In the genomic region with DNA sequence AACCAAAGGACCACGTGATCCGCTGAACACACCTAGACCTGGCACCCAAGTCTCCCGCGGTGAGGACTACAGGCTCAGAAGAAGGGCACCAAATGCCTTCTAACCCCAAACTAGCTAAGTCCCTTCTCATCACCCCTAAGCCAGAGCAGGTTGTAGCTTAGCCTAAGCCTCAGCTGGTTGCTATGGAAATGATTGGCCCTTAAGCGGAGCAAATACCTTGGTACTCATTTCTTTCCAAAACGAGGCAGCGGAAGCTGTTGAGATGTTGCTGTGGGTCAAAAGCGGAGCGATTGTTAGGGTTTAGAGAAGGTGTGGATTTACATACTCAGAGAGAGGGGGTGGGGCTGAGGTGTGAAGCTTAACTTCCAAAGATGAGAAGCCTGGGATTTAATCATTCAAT, we compare ENCODE assay signal across 14 mouse cellular contexts.
DNase-seq lines count a peak whose midpoint lies in the region; ATAC-seq and TF ChIP-seq lines count a peak whose summit lies in the region.
"Had no signal": no experiment of that assay in that cellular context is flagged by ENCODE, and none has a peak within 500 bp of the region (broad histone marks: within the 10 kb centered on the region; RNA-seq: fewer than 3 reads in every experiment).

No protein-coding gene starts in this region.

- WGBS in lung, embryonic 14.5 days: 2% methylated on average over 9 of the region's 9 CpGs
- 5% methylated on average over 9 of the region's 9 CpGs for WGBS in forebrain, postnatal 0 days

- peak overlapping the region; percentile 18; the same call in 1 of the 2 replicates for H3K4me2 ChIP-seq in lung, embryonic 14.5 days
- H3K4me2 ChIP-seq in forebrain, postnatal 0 days (ENCODE audit: low read depth): 0 out of 2 replicates have a peak overlapping the region, but pooled peaks have one; percentile 13
- H3K4me2 ChIP-seq: heart, embryonic 13.5 days; liver, embryonic 15.5 days had no signal

- no peaks in the 10 kb centered on the region for H3K4me1 ChIP-seq in lung, embryonic 14.5 days (ENCODE audit: insufficient read depth)
- H3K4me1 ChIP-seq in forebrain, postnatal 0 days (ENCODE audit: insufficient read depth): peaks cover 3% of the 10 kb centered on the region; the same call in 1 of the 2 replicates
- H3K4me1 ChIP-seq: heart, embryonic 13.5 days; liver, embryonic 15.5 days had no signal

- H3K9ac ChIP-seq in lung, embryonic 14.5 days: no peak overlapping the region
- no peak overlapping the region for H3K9ac ChIP-seq in forebrain, postnatal 0 days
- H3K9ac ChIP-seq: heart, embryonic 13.5 days; liver, embryonic 15.5 days had no signal

- peak; percentile 7 for DNase-seq in CD4-positive, CD25-positive, alpha-beta regulatory T cell, adult 2 months (ENCODE audit: low read depth, low spot score)
- DNase-seq in lung, embryonic 14.5 days: peak; percentile 29
- no peak for DNase-seq in lung, postnatal 25 days (ENCODE audit: low spot score)
- DNase-seq in forebrain, postnatal 0 days: peak; percentile 52
- DNase-seq in naive thymus-derived CD4-positive, alpha-beta T cell, adult 2 months (ENCODE audit: low read depth): peak; percentile 8
- no peak for DNase-seq in cerebellum, adult 11 months
- DNase-seq: adrenal gland, postnatal 10 days; cerebellum, adult 2 months; kidney, adult 2 months had no signal

- H3K27ac ChIP-seq in lung, embryonic 14.5 days (ENCODE audit: low read depth): no peak overlapping the region
- H3K27ac ChIP-seq in forebrain, postnatal 0 days (ENCODE audit: low read depth, low read length): no peak overlapping the region
- H3K27ac ChIP-seq: heart, embryonic 13.5 days; liver, embryonic 15.5 days had no signal

- H3K9me3 ChIP-seq in lung, embryonic 14.5 days (ENCODE audit: low read depth, low read length): no peaks in the 10 kb centered on the region
- H3K9me3 ChIP-seq in forebrain, postnatal 0 days (ENCODE audit: low read length): no peaks in the 10 kb centered on the region
- H3K9me3 ChIP-seq: heart, embryonic 13.5 days; liver, embryonic 15.5 days had no signal

- no peaks in the 10 kb centered on the region for H3K27me3 ChIP-seq in lung, embryonic 14.5 days (ENCODE audit: insufficient read depth, low read length)
- H3K27me3 ChIP-seq in forebrain, postnatal 0 days (ENCODE audit: insufficient read depth, low read length): no peaks in the 10 kb centered on the region; the same call in 1 of the 2 replicates

- no peak overlapping the region for H3K4me3 ChIP-seq in lung, embryonic 14.5 days (ENCODE audit: low read depth, low read length)
- H3K4me3 ChIP-seq in forebrain, postnatal 0 days (ENCODE audit: low read depth, low read length): no peak overlapping the region
- H3K4me3 ChIP-seq: heart, embryonic 13.5 days; liver, embryonic 15.5 days; myocyte had no signal

- H3K36me3 ChIP-seq in lung, embryonic 14.5 days (ENCODE audit: insufficient read depth): no peaks in the 10 kb centered on the region
- no peaks in the 10 kb centered on the region for H3K36me3 ChIP-seq in forebrain, postnatal 0 days (ENCODE audit: insufficient read depth)
- H3K36me3 ChIP-seq: heart, embryonic 13.5 days; liver, embryonic 15.5 days had no signal

- no peak for TF ChIP-seq CTCF in lung, embryonic 14.5 days (IDR thresholded peaks at IDR 0.05; ENCODE audit: low read depth)
- TF ChIP-seq CTCF in forebrain, postnatal 0 days (IDR thresholded peaks at IDR 0.05; ENCODE audit: low read depth): no peak

- ATAC-seq in CD4-positive, CD25-positive, alpha-beta regulatory T cell, adult 4 months: no peak
- no peak for ATAC-seq in lung, embryonic 14.5 days (ENCODE audit: insufficient read depth)
- ATAC-seq in forebrain, postnatal 0 days: peak; percentile 38; the same call in 1 of the 2 replicates
- no peak for ATAC-seq in megakaryocyte progenitor cell, adult 5-6 weeks (replicated peaks; ENCODE audit: poor library complexity)

Comparison
In these comparisons a context has a peak if more than half of its experiments do, and no peak if none do; other contexts are left out.
1. DNase-seq: peak in CD4-positive, CD25-positive, alpha-beta regulatory T cell, adult 2 months (single experiment), lung, embryonic 14.5 days (single experiment), forebrain, postnatal 0 days (single experiment) and naive thymus-derived CD4-positive, alpha-beta T cell, adult 2 months (single experiment); none in lung, postnatal 25 days (single experiment) and cerebellum, adult 11 months (single experiment).